Mouse (Mus musculus) ES-E14 (cell line): ENCODE results near the gene Cyp26a1.

Experiments
- ZC3H11A ChIP-seq: IDR thresholded peaks from 2 replicates; pipeline ENCODE4 v1.6.1; 2012; ENCODE audit warnings: low read depth, mild to moderate bottlenecking, inconsistent platforms, low read length, borderline replicate concordance
- ZNF384 ChIP-seq: IDR thresholded peaks from 2 replicates; pipeline ENCODE4 v1.6.1; 2012; ENCODE audit warnings: low read depth, low read length, inconsistent platforms

DNA sequence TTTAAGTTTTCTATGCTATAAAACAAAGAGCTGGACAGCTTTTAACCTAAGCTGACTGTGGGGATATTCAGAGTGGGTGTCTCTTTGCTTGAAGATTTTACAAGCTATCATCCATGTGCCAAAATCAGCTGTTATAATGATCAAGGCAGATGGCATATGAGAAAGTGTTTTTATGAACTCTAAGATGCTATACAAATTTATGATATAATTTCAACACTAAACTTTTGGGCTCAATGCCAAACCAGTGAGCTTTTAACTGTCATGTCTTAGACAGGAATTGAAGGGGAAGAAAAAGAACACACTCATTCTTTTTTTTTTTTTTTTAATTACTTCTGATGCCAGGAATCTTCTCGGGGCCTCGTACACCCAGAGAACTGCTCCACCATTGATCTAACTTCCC lies 47.1 kb upstream of the Cyp26a1 start:
- TF ChIP-seq ZNF384 = no peak
- no peak for TF ChIP-seq ZC3H11A
